Mouse (Mus musculus): ENCODE measurements around the gene Ddn.

The Ddn gene

DNA sequence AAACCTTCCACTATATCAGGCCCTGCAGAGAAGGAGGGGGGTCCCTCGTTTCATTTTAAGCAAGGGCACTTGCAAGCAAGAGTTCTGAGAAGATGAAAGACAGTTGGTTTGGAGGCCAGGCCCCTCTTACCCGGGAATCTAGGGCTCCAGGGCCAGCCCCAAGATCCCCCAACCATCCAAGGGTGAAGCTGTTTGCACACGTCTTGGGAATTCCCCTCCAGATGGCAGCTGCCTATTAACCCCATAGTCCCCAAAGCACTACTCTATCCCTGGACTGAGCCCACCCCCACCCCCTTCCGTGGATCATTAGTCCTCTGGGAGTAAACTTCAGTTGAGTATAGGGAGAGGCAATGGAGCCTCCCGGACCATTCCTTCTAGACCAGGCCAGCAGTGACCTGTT lies 33.8 kb downstream of the Ddn start:
- DNase-seq (ENCODE audit: low spot score in 2 of 2) = no peak

- no peak for DNase-seq (ENCODE audit: low spot score in 2 of 2)
Observed at GRCm38 (mm10) chr15:98774096-98774495, 35.2 kb downstream of the Ddn start.

DNA sequence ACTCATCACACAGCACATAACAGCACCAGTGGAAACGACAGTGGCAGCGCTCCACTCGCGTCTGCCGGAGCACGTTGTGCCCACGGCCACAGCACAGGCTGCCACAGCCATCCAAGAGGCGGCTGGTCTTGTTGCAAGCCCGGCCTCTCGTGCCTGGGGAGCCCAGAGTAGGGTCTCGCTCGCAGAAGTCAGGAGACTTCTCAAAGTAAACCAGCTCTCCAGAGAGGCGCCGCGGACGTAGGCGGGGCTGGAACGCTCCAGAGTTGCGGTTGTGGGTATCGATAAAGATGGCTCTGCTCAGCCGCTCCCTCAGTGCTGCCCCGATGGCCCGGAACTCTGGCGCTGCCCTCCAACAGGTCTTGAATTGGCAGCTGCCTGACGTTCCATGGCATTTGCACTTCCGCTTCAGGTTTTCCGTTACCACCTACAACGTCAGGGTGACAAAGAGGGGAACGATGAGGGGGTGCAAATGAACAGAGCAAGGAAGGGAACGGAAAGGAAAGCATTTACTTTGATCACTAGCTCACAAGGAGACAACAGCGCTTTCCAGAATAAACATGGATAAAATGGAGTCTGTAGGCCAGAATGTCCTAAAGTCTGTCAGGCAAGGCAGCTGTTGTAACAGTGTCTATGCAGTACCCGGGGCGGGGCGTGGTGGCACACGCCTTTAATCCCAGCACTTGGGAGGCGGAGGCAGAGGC lies 36.6 kb downstream of the Ddn start:
- DNase-seq (ENCODE audit: low spot score in 2 of 2) = no peak

- DNase-seq (ENCODE audit: low spot score in 2 of 2) = no peak
Observed at GRCm38 (mm10) chr15:98771813-98772425, 37.4 kb downstream of the Ddn start.

DNA sequence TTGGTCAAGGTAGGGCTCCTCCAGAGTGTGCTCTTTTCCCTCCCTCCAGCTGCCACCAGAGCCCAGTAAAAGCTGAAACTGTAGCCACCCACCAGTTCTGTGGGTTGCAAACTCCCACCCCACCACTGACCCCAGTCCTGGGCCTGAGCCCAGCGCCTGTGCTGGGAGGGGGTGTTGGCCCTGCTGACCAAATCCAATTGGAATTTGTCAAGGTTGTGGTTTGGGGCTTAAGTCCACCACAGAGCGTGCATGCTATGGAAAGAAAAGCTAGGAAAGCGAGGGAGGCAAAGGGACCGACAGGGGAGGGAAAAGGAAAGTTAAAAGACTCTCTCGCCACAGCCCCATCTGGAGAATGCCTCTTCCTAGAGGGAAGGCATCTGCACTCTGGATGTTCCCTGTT lies 41.0 kb downstream of the Ddn start:
- no peak for DNase-seq (ENCODE audit: low spot score in 2 of 2)

- no peak for DNase-seq (ENCODE audit: low spot score in 2 of 2)
Observed at GRCm38 (mm10) chr15:98765929-98766328, 43.4 kb downstream of the Ddn start.

DNA sequence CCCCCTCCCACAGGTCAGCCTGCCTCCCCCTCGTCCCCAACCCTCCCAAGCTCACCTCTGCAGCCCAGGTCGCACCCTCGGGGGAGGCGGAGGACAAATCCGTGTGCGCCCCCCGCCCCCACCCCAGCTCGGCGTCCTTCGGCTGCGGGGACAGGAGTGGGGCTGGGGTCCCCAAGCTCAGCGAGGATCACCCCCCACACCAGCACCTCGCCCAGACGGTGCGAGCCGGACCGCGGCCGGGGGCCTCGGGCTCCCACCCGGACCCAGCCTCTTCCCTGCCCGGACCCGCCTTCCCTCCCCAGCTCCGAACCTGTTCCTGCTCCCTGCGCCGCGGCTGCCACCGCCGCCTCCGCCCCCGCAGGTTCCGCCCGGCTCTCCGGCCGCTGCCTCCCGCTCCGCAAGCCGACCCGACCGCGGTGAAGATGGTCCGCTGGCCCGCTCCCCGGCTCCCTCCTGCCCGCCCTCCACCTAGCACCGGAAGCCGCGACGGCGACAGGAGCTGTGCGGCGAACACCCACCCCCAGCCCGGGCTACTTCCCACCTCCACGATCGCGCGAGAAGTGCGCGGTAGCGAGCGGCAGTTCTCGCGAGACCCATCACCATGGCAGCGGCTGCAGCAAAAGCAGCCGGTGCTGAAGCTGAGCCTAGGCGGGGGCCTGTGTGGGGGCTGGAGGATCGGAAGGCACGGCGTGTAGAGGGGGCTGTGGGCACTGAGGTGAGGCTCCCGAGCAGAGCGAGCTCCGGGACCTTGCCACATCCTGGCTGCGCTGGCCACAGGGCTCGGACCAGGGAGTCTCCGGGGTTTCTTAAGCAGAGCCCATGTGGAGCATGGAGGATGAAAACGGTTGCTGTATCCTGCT lies 46.4 kb downstream of the Ddn start, which contains the start of gene Arf3:
TSS of gene Arf3 (minus strand) at position 545 of the 860 bp plus-strand sequence.
- DNase-seq (ENCODE audit: low spot score in 2 of 2) = peak; percentile 88 to 95

DNA sequence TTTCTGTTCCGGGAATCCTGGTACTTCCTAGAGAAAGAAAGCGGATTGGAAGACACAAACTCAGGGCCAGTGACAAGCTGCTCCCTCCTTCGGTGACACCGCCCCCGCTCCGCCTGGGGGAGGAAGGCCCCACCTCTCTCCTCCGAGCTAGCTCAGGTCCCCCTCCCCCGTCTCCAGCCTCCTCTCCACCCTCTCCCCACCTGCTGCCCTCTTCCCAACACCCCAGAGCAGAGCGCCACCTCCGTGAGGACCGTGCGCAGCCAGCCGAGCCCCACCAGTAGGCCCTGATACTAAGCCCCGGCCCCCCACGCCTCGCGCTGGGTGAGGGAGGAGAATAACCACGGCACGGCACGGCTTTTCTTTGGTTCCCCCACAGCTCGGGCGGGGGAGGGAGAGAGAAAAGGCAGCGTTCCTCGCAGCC lies 47.1 kb downstream of the Ddn start:
- DNase-seq (ENCODE audit: low spot score in 2 of 2) = peak; percentile 64 to 74

DNA sequence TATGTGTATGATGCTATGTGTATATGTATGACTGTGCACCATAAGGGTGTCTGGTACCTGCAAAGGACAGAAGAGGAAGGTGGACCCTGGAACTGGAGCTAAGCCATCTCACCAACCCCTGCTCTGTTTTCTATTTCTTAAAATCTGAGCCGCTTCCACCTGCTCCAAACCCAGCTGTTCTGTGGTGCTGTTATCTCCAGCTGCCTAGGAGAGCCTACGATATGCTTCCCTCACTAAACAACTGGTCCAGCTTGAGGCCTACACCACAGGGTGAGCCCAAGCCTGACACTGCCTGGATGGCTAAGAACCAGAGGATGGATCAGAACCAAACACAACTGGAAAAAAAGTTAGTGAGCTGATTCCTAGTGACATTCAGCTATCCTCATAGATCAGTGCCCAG lies 55.2 kb downstream of the Ddn start:
- DNase-seq (ENCODE audit: low spot score in 2 of 2) = no peak
